22 mouse cellular contexts compared by ENCODE assay signal in the genomic region with DNA sequence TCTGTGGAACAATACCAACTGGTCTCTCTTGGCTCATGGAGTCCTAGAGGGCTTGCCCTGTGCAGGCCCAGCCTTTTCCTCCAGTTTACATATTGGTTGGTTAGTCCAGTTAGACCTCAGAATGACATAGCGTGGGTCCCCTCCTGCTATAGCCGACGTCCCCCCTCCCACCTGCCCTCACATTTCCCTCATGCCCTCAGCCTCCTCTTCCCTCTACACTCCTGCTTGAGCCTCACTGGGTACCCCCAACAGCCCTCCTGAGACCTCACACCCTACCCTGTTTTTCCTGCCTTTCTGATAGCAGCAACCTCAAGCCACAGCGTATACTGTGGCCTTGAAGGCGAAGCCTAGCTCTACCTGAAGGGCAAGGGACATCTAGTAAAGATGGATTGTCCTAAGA. TPM values are rescaled to one million over a fixed set of nuclear protein-coding genes. Genes with fewer than 3 reads are reported as not detected.
DNase-seq lines count a peak whose midpoint lies in the region; ATAC-seq and TF ChIP-seq lines count a peak whose summit lies in the region.
"Had no signal": no experiment of that assay in that cellular context is flagged by ENCODE, and none has a peak within 500 bp of the region (broad histone marks: within the 10 kb centered on the region; RNA-seq: fewer than 3 reads in every experiment).

No protein-coding gene starts in this region.

- H3K27me3 ChIP-seq in megakaryocyte, embryonic 14.5 days (replicated peaks): no peaks in the 10 kb centered on the region
- H3K27me3 ChIP-seq in midbrain, embryonic 11.5 days (ENCODE audit: control insufficient read depth, insufficient read depth, low read length): no peaks in the 10 kb centered on the region
- no peaks in the 10 kb centered on the region for H3K27me3 ChIP-seq in midbrain, postnatal 0 days (ENCODE audit: insufficient read depth, low read length)
- H3K27me3 ChIP-seq in myocyte (ENCODE audit: control insufficient read depth, insufficient read depth, insufficient read length): no peaks in the 10 kb centered on the region
- H3K27me3 ChIP-seq: Patski had no signal

- peak overlapping the region; percentile 72 for H3K4me3 ChIP-seq in megakaryocyte, embryonic 14.5 days (replicated peaks)
- H3K4me3 ChIP-seq in midbrain, embryonic 11.5 days (ENCODE audit: low read depth, low read length): no peak overlapping the region
- no peak overlapping the region for H3K4me3 ChIP-seq in midbrain, postnatal 0 days (ENCODE audit: low read depth, low read length)
- no peak overlapping the region for H3K4me3 ChIP-seq in myocyte

- H3K4me2 ChIP-seq in midbrain, embryonic 11.5 days: no peak overlapping the region
- no peak overlapping the region for H3K4me2 ChIP-seq in midbrain, postnatal 0 days (ENCODE audit: low read depth, low read length, poor library complexity, severe bottlenecking)
- no peak overlapping the region for H3K4me2 ChIP-seq in myocyte (ENCODE audit: low read depth)

- ATAC-seq in megakaryocyte, adult 5-6 weeks (ENCODE audit: poor library complexity, severe bottlenecking): no peak
- no peak for ATAC-seq in midbrain, embryonic 11.5 days (ENCODE audit: low FRiP score)
- no peak for ATAC-seq in midbrain, postnatal 0 days (ENCODE audit: low FRiP score)
- ATAC-seq: activated CD4-positive, CD25-positive, alpha-beta regulatory T cell, adult 4 months; CD4-positive, CD25-positive, alpha-beta regulatory T cell, adult 4 months; Patski had no signal

- no peak overlapping the region for H3K27ac ChIP-seq in midbrain, embryonic 11.5 days (ENCODE audit: low read depth, low read length)
- H3K27ac ChIP-seq in midbrain, postnatal 0 days (ENCODE audit: low read depth, low read length): no peak overlapping the region

- peaks cover 94% of the 10 kb centered on the region for H3K36me3 ChIP-seq in megakaryocyte, embryonic 14.5 days (replicated peaks; ENCODE audit: low read length)
- H3K36me3 ChIP-seq in midbrain, embryonic 11.5 days (ENCODE audit: control insufficient read depth, insufficient read depth, low read length): peaks cover 48% of the 10 kb centered on the region
- H3K36me3 ChIP-seq in midbrain, postnatal 0 days (ENCODE audit: insufficient read depth, low read length): peaks cover 62% of the 10 kb centered on the region
- peaks cover 34% of the 10 kb centered on the region for H3K36me3 ChIP-seq in myocyte (ENCODE audit: control insufficient read depth, insufficient read depth)

- no peaks in the 10 kb centered on the region for H3K9me3 ChIP-seq in megakaryocyte, embryonic 14.5 days
- H3K9me3 ChIP-seq in midbrain, embryonic 11.5 days (ENCODE audit: control insufficient read depth, low read length): no peaks in the 10 kb centered on the region
- no peaks in the 10 kb centered on the region for H3K9me3 ChIP-seq in midbrain, postnatal 0 days (ENCODE audit: low read length)
- H3K9me3 ChIP-seq: G1E had no signal

- no peak overlapping the region for H3ac ChIP-seq in myocyte (ENCODE audit: control insufficient read depth, insufficient read length)

- H3K79me2 ChIP-seq in myocyte (ENCODE audit: control insufficient read depth, insufficient read depth): no peaks in the 10 kb centered on the region

- DNase-seq in midbrain, embryonic 11.5 days (ENCODE audit: low spot score, missing footprints): peak; percentile 77
- DNase-seq in midbrain, postnatal 0 days (ENCODE audit: low spot score): no peak
- peak; percentile 68 for DNase-seq in 416B (ENCODE audit: low read depth)
- no peak for DNase-seq in embryo, embryonic 11 days
- DNase-seq in kidney, adult 9 months: no peak
- DNase-seq: adrenal gland, adult 2 months; adrenal gland, adult 8-10 months; adrenal gland, postnatal 10 days; adrenal gland, postnatal 14 days; adrenal gland, postnatal 25 days; adrenal gland, postnatal 36 days; B cell, adult 2 months; cerebellum, adult 11 months; cerebellum, adult 11-12 months; cerebellum, adult 18-20 months had no signal

- no peak for TF ChIP-seq CTCF in midbrain, postnatal 0 days (IDR thresholded peaks at IDR 0.05)

- 92% methylated on average over 5 of the region's 5 CpGs for WGBS in midbrain, embryonic 11.5 days
- WGBS in midbrain, postnatal 0 days: 90% methylated on average over 5 of the region's 5 CpGs

- peak; percentile 60 for TF ChIP-seq POLR2A in myocyte (IDR thresholded peaks at IDR 0.05; ENCODE audit: insufficient read length, low read depth)

- peaks cover 100% of the 10 kb centered on the region for H3K4me1 ChIP-seq in megakaryocyte, embryonic 14.5 days
- H3K4me1 ChIP-seq in midbrain, embryonic 11.5 days (ENCODE audit: control insufficient read depth, insufficient read depth, low read length): no peaks in the 10 kb centered on the region; the same call in 1 of the 2 replicates
- H3K4me1 ChIP-seq in midbrain, postnatal 0 days (ENCODE audit: insufficient read depth, low read length): no peaks in the 10 kb centered on the region; the same call in 1 of the 2 replicates

- no peak overlapping the region for H3K9ac ChIP-seq in midbrain, embryonic 11.5 days (ENCODE audit: low read length)
- no peak overlapping the region for H3K9ac ChIP-seq in midbrain, postnatal 0 days (replicated peaks; ENCODE audit: low read length, poor library complexity, severe bottlenecking)

TF ChIP-seq in myocyte, 11 proteins besides CTCF, POLR2A, EP300 and RAD21:
- TF ChIP-seq POLR2AphosphoS2 (IDR thresholded peaks at IDR 0.05; ENCODE audit: insufficient read length, low read depth): peak; percentile 98
- TF ChIP-seq REST (IDR thresholded peaks at IDR 0.05; ENCODE audit: insufficient read depth, insufficient read length): no peak
- TF ChIP-seq TCF3 (IDR thresholded peaks at IDR 0.05; ENCODE audit: insufficient read length, low read depth): no peak
- no peak for TF ChIP-seq TCF12 (IDR thresholded peaks at IDR 0.05; ENCODE audit: insufficient read depth, poor library complexity, severe bottlenecking)
TF ChIP-seq in myocyte: peak in this region for 1.

RNA-seq across cellular contexts. Expression of a gene that starts 21.5 kb away (rescaled TPM):
- 3.6 and 19.1 TPM in 2 replicates for polyA plus RNA-seq in megakaryocyte, embryonic 14.5 days (2012; ENCODE audit: insufficient read depth, low replicate concordance)
- 0.76 and 0.91 TPM in 2 replicates for total RNA-seq in megakaryocyte, adult 5-6 weeks (2015)
- 1.8 and 1.9 TPM in 2 replicates for total RNA-seq in megakaryocyte, adult 5-6 weeks (2017)
- polyA plus RNA-seq in midbrain, embryonic 11.5 days (2014; fragmentation: Nextera tagmentation; extraction: Ambion mirVana): 5.0 and 5.1 TPM in 2 replicates
- total RNA-seq in midbrain, postnatal 0 days (2014; rRNA removed): 74.6 and 92.8 TPM in 2 replicates
- 38.8 and 39.2 TPM in 2 replicates for polyA plus RNA-seq in midbrain, postnatal 0 days (2015; fragmentation: Nextera tagmentation; extraction: Ambion mirVana)
- 557 TPM for polyA plus RNA-seq in myocyte (2012; fragmentation: generic; extraction: Trizol)
- polyA plus RNA-seq: activated CD4-positive, CD25-positive, alpha-beta regulatory T cell, adult 4 months; CD4-positive, CD25-positive, alpha-beta regulatory T cell, adult 4 months had no signal

RNA-seq across cellular contexts. Expression of a gene that starts 38.7 kb away (rescaled TPM):
- 111 and 271 TPM in 2 replicates for polyA plus RNA-seq in megakaryocyte, embryonic 14.5 days (2012; ENCODE audit: insufficient read depth, low replicate concordance)
- 3.0 and 7.6 TPM in 2 replicates for total RNA-seq in megakaryocyte, adult 5-6 weeks (2015)
- 3.1 and 4.3 TPM in 2 replicates for total RNA-seq in megakaryocyte, adult 5-6 weeks (2017)
- 76.4 and 80.5 TPM in 2 replicates for polyA plus RNA-seq in midbrain, embryonic 11.5 days (2014; fragmentation: Nextera tagmentation; extraction: Ambion mirVana)
- 278 and 306 TPM in 2 replicates for total RNA-seq in midbrain, postnatal 0 days (2014; rRNA removed)
- polyA plus RNA-seq in midbrain, postnatal 0 days (2015; fragmentation: Nextera tagmentation; extraction: Ambion mirVana): 260 and 275 TPM in 2 replicates
- polyA plus RNA-seq in myocyte (2012; fragmentation: generic; extraction: Trizol): 157 TPM

Comparison
In these comparisons a context has a peak if more than half of its experiments do, and no peak if none do; other contexts are left out.
1. DNase-seq: peak in midbrain, embryonic 11.5 days (single experiment) and 416B (single experiment); none in midbrain, postnatal 0 days (single experiment), embryo, embryonic 11 days (single experiment) and kidney, adult 9 months (single experiment).
2. RNA of a gene that starts 21.5 kb away (polyA plus RNA-seq): 557 TPM in myocyte (single experiment); 38.8 to 39.2 TPM in midbrain, postnatal 0 days, 3.6 to 19.1 TPM in megakaryocyte, embryonic 14.5 days and 5.0 to 5.1 TPM in midbrain, embryonic 11.5 days; every median in the first group is over 10 times any median in the second.